Mouse (Mus musculus): ENCODE results near the gene Tvp23a. TPM values are rescaled to one million over a fixed set of nuclear protein-coding genes. Genes with fewer than 3 reads are reported as not detected.

The Tvp23a gene
- total RNA-seq, 2 experiments from 2014 or later: 31.7 to 32.9 TPM

DNA sequence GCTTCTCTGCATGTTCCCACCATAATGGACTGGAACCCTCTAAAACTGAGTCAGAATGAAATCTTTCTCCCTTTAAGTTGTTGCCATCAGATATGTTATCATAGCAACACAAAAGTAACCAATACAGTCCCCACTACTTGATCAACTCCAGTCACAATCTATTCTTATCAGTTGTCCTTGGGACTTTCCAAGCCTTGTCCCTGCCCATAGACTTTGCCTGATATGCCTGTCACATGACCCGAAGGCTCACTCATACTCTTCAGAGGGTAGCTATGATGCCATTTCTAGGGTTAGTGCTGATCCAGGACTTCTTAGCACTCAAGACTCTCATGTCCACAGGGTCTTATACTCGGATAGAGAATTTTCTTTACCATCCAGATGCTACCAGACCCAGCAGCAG is 13.0 kb upstream of the Tvp23a start:
- intact Hi-C loops (cut with DNase I): no loop called here
- DNase-seq (ENCODE audit: low spot score in 2 of 2): no peak

DNA sequence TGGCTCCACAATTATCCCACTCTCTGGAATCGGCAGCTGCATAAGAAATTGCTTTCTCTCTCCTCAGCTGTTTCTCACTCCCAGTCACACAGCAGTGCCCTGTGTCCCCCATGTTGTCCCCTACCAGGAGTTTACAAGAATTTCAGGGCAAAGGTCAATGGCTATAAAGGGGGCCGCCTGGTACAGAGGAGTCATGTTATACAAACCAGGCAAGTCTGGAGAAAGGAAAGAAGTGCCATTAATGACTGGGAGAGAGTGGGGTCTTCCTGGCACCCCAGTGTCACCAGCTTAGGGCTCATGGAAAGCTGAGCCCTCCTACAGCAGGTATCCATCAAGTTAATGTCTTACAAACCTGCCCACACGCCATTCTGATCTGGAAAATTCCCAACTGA is 7.4 kb upstream of the Tvp23a start:
- DNase-seq (ENCODE audit: low spot score in 2 of 2): no peak
- intact Hi-C loops (cut with DNase I): no loop called here

DNA sequence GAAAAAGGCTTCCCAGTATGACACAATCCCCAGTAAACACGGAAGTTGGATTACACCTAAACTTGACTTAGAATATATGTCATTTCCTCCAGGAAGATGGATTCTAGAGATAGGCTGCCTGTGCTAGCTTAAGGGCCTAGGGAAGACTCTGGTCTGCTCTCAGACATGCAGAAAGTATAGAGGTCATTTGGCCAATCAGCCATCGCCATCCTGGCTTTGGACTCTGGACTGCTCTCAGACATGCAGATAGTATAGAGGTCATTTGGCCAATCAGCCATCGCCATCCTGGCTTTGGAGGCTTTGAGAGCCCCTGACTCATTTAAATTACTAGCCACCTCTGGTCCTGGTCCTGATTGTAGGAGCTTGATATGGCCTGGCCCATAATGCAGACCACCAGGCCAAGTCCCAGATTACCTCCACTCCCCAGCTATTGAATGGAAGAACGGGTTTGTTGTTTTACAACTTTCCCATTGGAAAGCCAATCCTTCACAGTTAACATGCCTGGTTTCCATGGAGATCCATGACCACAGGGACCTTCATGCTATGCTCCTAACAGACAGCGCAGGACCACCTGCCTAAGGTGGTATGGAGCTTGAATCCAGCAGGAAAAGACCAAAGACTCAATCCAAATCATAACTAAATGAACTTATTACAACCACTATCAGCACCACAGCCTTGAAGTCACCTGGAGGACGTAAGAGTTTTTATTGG is 6.9 kb upstream of the Tvp23a start:
- DNase-seq (ENCODE audit: low spot score in 2 of 2): no peak
- intact Hi-C loops (cut with DNase I): no loop called here

DNA sequence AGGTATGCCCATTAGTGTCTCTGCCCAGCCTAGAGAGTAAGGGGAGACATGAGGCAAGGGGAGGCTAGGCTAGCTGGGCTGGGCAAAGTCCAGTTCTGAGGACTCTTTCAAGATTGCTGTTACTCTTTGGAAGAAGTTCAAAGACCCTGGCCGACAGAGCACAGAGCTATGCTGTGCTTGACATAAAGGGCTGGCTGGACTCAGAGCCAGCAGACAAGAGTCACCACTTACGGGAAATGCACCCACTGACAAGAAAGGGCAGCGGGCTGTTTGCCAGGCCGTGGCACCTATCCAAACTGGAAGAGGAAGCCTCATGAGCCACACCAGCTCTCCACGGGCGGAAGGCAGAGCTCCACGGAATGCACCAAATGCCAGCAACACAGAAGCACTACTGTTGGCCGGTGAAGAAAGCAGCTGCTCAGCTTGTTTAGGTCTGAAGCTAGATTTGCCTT is 5.3 kb upstream of the Tvp23a start:
- peak; percentile 65 to 79 for DNase-seq (ENCODE audit: low spot score in 2 of 2)
- intact Hi-C loops (cut with DNase I): no loop called here

DNA sequence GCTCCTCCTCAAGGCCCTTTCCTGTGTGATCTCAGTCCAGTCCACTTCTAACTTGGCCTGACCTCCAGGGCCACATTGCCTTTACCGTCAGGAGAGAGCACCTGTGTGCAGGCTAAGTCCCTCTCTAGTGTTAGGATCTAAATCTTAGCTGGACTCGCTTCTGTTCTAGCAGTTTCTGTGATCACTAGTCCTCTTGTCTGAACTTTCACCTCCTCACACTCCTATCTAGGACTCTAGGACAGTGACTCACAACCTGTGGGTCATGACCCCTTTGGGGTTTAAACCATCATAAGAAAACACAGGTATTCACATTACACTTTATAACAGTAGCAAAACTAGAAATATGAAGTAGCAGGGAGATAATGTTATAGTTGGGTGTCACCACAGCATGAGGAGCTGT is 4.7 kb upstream of the Tvp23a start:
- intact Hi-C loops (cut with DNase I): no loop called here
- DNase-seq (ENCODE audit: low spot score in 2 of 2): no peak

DNA sequence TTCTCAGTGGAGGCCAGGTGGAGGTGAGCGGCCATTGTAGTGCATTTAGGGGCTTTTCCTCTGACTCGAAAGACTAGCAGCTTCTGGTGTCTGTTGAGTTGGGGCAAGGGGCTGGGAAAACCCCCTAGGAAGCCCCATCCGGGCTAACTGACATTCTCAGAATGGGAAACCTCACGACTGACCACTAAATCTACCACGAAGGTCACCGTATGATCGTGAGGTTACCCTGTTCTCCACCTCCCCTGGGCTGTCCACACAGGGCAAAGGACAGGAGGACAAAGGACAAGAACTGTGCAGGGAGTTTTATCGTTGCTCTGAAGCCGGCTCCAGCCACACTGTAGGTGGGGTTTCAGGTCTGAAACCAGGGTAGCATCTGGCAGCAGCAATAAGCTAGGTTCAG is 1.8 kb upstream of the Tvp23a start:
- DNase-seq (ENCODE audit: low spot score in 2 of 2): no peak
- intact Hi-C loops (cut with DNase I): no loop called here

DNA sequence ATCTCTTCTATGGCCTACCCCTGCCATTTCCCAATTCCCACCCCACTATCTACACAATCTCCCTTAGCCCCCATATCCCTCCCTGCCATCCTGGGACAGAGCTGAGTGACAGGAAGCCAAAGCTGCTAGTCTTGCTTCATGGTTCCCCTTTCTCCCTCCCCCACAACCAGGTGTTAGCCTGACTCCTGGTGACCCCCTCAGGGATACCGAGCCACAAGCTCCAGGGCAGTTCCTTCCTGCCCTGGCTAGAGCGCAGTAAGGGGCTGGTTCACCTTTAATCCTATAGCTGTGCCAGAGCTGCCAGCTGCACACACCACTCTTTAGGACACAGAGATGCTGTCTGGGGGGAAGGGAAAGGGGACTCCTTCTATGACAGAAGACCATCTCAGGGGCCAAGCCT is 619 bp upstream of the Tvp23a start:
- DNase-seq (ENCODE audit: low spot score in 2 of 2): no peak
- intact Hi-C loops (cut with DNase I): no loop called here

DNA sequence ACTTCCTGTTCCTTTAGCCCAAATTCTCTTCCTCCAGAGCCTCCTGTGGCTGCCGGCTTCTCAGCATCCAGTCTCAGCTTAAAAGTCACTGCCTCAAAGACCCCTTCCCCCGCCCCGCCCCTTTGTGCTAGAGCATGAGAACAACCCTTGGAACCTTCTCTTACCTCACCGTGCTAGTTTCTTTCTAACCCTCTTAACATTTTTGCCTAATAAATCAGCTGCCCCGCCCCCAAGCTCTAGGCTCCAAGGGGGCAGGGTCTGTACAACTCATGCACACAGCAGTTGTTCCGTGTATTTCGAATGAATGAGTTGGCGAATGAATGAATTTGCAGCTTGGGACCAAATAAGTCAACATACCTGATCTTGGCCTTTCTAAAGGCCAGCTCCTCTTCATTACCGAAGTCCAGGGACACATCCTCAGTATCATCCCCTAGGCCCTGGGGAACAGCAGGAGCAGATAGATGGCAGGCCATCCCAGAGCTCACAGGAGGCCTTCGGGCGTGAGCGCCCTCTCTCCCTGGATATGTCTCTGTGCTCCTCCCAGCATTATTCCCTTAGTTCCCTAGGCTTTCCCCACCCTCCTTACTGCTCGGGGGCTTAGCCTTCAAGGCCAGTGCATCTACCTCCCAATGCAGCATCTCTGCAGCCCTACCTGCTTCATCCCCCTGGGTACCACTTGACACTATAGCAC is 444 bp downstream of the Tvp23a start:
- intact Hi-C loops (cut with DNase I): no loop called here
- DNase-seq (ENCODE audit: low spot score in 2 of 2): no peak

DNA sequence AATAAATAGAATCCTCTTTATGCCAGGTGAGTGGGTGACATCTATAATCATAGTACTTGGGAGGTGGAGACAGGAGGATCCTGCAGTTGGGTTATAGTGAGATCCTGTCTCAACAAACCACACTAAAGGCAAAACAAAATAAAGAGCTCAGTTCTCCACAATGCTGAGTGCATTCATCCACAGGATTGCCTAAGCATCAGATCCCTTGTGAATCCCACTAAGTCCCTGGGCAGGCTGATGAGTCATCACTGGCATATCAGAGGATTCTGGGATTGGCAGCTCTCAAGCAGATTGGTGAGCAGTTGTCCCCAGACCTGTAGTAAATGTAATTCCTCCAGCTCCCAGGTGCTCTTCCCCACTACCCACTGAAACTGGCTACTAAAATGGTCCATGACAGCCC is 3.4 kb downstream of the Tvp23a start:
- peak in 1 of 2 experiments; percentile 54 for DNase-seq (ENCODE audit: low spot score in 2 of 2)
- intact Hi-C loops (cut with DNase I): no loop called here

DNA sequence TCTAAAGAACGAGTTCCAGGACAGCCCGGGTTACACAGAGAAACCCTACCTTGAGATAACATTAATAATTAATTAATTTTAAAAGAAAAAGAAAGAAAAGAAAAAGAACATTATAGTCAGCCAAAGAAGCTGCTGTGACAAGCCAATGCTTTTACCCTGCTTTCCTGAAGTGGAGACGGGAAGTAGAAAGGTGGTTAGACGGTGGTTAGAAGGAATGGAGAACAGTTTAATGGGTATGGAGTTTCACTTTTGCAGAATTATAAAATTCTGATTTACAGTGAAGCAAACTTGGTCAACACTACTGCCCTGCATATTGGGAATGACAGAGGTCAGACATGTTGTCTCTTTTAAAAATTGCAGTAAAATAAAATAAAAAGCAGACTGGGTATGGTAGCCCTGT is 5.4 kb downstream of the Tvp23a start:
- no peak for DNase-seq (ENCODE audit: low spot score in 2 of 2)

DNA sequence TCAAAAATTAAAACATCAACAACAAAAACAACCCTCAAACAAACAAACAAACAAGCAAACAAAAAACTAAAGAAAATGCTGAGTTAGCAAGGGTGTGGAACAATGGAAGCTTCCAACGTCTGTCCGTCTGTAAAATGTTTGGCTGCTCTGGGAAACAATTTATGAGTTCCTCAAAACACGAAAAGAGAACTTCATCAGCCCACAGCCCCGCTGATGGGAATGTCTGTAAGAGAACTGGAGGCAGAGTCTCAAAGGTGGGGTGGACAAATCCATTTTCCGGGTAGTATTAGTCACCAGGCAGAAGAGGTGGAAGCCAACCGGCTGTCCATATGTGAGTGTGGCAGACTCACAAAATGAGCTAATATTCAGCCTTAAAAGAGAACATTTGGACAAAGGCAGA is 5.8 kb downstream of the Tvp23a start:
- intact Hi-C loops (cut with DNase I): no loop called here
- no peak for DNase-seq (ENCODE audit: low spot score in 2 of 2)

More for the DNA sequence above, 5.4 kb downstream of the Tvp23a start:
- intact Hi-C loops (cut with DNase I): no loop called here

DNA sequence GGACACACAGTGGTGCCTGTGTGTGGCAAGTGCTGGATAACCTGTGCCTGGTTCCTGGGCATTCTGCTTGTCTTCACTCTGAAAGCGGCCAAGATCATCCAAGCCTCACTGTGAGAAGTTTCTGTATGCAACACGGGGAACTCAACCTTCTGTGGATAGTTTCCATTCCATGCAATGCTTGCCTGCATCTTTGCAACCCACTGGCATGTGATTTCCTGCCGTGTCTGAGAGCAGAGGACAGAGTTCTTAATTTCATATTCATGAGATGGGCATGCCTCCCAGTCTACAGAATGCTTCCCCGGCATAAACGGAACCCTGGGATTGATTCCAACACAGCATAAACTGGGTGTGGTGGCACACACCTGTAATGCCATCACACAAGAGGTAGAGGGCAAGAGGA is 9.1 kb downstream of the Tvp23a start:
- DNase-seq (ENCODE audit: low spot score in 2 of 2): no peak
- intact Hi-C loops (cut with DNase I): no loop called here

DNA sequence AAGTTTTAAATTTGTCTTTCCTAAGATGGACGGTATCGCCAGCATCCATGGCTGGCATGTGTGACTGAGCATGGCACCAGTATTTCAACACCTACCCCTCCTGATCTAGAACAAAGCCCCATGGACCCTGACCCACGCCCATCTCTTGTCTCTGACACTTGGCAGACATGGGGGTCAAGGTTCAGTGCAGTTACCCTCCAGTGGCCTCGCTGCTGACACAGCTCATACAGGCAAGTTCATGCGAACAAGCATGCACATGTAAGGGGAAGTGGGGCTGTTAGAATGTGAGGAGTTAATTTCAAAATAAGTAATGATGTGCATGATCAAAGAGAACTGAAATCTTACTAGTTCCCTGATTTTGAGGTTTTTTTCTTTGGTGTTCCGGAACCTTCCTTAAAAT is 11.0 kb downstream of the Tvp23a start:
- intact Hi-C loops (cut with DNase I): no loop called here
- DNase-seq (ENCODE audit: low spot score in 2 of 2): no peak

DNA sequence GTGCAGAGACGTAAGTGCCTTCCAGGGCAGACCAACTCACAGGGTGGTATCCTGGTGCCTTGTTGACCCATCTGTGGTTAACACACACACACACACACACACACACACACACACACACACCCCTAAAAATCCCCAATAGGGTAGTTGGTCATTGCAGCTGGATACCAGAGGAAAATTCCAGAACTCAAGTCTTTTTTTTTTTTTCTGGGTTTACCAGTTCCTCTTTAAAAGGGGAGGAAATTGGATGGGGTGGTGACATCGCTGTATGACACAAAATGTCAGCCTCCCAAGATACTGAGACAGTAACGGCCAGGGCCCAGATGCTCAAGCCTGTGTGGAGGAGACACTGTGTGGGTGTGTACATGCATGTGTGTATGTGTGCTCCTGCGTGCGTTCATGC is 13.8 kb downstream of the Tvp23a start:
- no peak for DNase-seq (ENCODE audit: low spot score in 2 of 2)
- intact Hi-C loops (cut with DNase I): no loop called here

DNA sequence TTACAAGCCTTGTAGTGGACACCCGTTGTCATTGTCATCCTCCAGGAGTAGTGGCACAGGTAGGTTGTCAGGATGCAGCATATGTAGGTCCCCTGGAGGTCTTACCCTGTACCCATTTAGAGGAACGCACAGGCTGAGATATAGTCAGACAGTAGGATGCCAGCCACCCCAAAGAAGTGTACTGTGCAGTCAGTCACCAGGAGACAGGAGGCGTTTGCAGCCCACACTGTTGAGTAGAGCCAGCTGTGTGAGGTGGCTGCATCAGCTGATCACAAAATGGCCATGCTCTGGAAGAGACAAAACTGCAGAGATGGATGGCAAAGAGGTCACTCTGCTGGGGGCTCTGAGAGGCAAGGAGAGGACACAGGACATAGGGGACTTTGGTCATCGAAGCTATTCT is 14.8 kb downstream of the Tvp23a start:
- peak in 1 of 2 experiments; percentile 54 for DNase-seq (ENCODE audit: low spot score in 2 of 2)
- intact Hi-C loops (cut with DNase I): no loop called here

DNA sequence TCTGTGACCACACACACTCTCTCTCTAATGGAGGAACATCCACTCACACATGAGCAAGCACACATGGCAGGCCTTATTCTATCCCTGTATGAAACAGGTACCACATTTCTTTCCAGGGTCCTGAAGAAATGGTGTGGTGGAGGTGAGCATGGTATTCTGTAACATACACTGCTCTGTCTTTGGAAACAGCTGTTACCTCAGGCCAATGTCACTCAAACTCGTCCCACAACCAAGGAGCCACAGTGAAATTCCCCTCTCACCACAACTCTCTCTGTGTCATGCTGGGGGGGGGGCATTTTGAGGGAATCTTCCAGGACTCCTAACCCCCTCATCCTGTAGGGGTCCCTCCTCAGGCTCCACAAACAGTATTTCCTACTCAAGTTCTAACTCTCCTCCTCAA is 15.3 kb downstream of the Tvp23a start:
- intact Hi-C loops (cut with DNase I): no loop called here
- DNase-seq (ENCODE audit: low spot score in 2 of 2): no peak

DNA sequence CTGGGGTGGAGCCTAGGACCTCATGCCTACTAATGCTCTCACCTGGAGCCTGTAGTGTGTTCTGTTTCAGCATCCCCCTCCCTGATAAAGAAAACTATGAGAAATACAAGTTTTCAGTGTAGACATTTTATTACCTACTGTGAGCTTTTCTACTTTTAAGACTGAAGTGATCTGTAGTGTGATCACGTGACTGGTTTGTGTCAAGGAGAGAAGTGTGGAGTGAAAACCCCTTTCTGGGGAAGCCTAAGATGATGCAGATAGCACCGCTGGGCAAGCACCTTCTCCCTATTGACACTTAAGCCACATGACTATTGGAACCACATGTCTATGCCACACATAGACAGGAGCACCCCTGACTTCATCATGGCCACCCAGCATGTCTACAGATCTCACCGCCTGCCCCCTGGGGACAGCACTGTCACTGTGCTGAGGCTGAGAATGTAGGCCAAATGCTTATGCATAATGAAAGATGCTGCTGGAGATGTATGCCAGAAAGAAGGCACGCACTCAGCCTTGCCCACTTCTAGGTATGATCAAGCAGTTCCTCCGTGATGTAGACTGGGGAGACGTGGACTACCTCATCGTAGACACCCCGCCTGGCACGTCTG is 26.6 kb downstream of the Tvp23a start:
- DNase-seq (ENCODE audit: low spot score in 2 of 2): no peak
- intact Hi-C loops (cut with DNase I): no loop called here

DNA sequence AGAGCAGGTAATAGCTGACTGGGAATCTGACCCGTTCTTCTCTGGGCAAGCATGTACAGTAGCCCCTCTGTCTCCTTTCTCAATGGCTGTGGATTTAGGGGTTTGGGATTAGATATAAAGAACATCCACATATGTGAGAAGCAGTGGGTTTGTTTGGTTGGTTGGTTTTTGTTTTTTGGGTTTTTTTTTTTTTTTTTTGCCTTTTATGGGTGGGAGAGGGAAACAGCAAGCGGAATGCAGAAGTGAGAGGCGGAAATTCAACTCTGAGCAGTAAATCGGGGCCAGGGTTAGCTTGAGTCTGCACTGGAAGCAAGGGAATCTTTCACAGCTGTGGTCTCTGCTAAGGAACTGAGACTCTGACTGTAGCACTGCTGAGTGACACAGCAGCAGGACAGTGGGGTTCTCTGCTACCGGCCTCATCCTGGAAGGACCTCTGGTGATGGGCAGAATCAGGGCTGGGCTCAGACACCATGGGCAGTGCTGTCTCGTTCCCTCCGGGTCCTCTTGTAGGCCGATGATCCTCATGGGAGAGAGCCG is 29.4 kb downstream of the Tvp23a start:
- no peak for DNase-seq (ENCODE audit: low spot score in 2 of 2)
- intact Hi-C loops (cut with DNase I): no loop called here

DNA sequence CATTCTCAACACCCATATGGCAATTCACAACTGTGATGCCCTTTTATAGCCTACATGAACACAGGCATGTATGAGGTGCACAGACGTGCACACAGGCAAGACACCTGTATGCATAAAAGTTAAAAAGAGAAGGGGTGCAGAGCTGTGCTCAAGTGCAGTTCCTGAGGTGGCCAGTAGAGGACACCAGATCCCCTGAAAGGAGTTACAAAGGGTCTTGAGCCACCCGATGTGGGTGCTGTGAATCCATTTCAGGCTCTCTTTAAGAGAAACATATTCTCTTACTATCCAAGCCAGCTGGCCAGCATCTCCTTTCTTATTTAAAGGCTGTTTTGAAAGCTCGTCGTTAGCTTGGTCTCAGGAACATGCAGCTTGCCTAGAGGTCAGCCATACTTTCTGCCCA is 30.3 kb downstream of the Tvp23a start:
- DNase-seq (ENCODE audit: low spot score in 2 of 2): no peak
- intact Hi-C loops (cut with DNase I): loop anchor here (1.0 kb wide), 1 partner anchor 104 kb away; no protein-coding TSS in a partner anchor

DNA sequence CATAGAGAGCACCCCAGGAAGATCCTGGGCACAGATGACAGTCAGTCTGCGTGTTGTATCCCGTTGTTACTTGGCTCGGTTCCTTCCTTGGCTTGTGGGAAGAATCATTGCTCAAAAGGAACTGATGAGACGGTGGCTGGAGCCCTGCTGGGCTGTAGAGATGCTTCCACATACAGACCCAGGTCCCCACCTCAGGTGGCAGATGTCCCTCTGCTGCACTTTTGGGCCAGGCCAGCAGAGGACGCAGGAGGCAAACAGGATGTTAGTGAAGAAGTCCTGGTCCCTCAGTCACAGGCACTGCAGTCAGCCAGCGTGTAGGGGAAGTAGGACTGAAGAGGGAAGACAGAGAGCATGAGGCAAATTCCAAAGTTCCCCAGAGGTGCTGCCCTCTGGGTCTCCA is 31.2 kb downstream of the Tvp23a start:
- intact Hi-C loops (cut with DNase I): loop anchor here (1.0 kb wide), 1 partner anchor 105 kb away; no protein-coding TSS in a partner anchor
- peak in 1 of 2 experiments; percentile 35 for DNase-seq (ENCODE audit: low spot score in 2 of 2)

Data from left cerebral cortex, postnatal 25 days (tissue).